Mouse (Mus musculus): ENCODE results near the gene Larp1b. TPM values are rescaled to one million over a fixed set of nuclear protein-coding genes. Genes with fewer than 3 reads are reported as not detected.
A peak's percentile ranks its signal among the peaks of the same experiment; 100 is the strongest.

Gene Larp1b
- polyA plus RNA-seq, 1 experiment from 2014 or later = 7.4 TPM

DNA sequence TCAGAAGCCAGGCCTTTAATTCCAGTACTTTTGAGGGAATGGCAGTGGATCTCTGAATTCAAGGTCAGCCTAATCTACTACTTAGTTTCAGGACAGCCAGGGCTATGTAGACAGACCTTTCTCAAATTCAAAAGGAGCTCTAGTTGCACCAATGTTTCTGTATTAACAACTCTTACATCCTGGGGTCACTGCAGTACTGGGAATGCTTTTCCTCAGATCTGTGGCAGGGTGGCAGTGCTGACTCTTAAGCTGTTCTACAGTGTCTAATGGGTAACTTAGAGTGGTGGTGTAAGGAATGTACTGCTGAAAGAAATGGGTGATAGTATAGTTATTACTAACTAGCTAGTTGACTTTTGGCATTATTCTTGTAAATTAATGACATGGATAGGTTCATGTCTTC lies 3.0 kb downstream of the Larp1b start:
- Histone ChIP-seq H3K27me3 (ENCODE audit: control insufficient read depth, insufficient read depth, low read depth, low read length) (peaks cover 6% of the 10 kb centered on the region; the same call in 1 of the 2 replicates), H3K9ac (ENCODE audit: low read depth, low read length) (no peak overlapping the region), H3K4me3 (ENCODE audit: low read depth, low read length) (no peak overlapping the region), H3K4me2 (ENCODE audit: low read depth, low read length) (no peak overlapping the region), H3K4me1 (ENCODE audit: control insufficient read depth, low read depth, low read length) (peaks cover 13% of the 10 kb centered on the region), H3K27ac (ENCODE audit: low read length) (no peak overlapping the region), H3K9me3 (replicated peaks; ENCODE audit: control insufficient read depth, low read length) (no peaks in the 10 kb centered on the region), H3K36me3 (ENCODE audit: control insufficient read depth, insufficient read depth) (no peaks in the 10 kb centered on the region)
- no peak for ATAC-seq (ENCODE audit: low read depth)

DNA sequence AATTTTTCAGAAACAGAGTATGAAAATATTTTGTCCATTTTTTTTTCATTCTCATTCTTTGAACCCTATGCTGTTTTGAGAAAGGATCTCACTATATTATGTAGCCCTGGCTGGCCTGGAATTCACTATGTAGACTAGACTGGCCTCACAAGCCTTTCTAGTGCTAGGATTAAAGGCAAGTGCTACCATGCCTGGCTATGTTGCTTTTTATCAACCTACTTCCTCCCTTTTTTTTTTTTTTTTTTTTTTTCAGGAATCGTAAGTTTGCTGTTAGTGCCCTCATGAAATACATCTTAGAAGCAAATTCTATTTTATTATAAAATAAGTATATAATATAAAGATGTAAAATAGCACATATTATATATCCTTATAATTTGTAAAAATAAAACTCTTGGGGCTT lies 5.2 kb downstream of the Larp1b start:
- no peaks in the 10 kb centered on the region for H3K9me3 ChIP-seq (replicated peaks; ENCODE audit: control insufficient read depth, low read length)
- no peak for ATAC-seq (ENCODE audit: low read depth)
- H3K4me1 ChIP-seq (ENCODE audit: control insufficient read depth, low read depth, low read length) = peaks cover 4% of the 10 kb centered on the region
- H3K27ac ChIP-seq (ENCODE audit: low read length) = no peak overlapping the region
- H3K9ac ChIP-seq (ENCODE audit: low read depth, low read length) = no peak overlapping the region
- no peaks in the 10 kb centered on the region for H3K36me3 ChIP-seq (ENCODE audit: control insufficient read depth, insufficient read depth)
- WGBS (ENCODE audit: insufficient replicate concordance) = 52% methylated on average over 1 of the region's 1 CpGs
- H3K27me3 ChIP-seq (ENCODE audit: control insufficient read depth, insufficient read depth, low read depth, low read length) = no peaks in the 10 kb centered on the region
- H3K4me3 ChIP-seq (ENCODE audit: low read depth, low read length) = no peak overlapping the region
- H3K4me2 ChIP-seq (ENCODE audit: low read depth, low read length) = no peak overlapping the region

DNA sequence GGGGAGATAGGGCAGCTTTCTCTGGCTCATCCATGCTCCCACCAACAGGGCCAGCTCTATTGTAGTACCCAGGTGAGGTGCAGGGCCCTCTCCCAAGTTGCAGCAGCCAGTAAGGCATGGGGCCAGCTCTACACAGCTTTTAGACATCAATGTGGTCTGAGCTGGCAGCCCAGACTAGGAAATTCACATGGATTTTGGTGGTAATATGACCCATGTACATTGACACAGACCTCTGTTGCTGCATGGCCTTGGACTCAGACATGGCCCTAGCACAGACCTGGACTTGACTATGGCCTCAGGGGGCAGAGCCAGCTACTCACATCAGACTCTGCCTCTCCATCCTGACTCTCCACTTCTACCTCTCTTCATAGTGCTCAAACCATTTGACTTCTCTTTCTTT lies 9.2 kb downstream of the Larp1b start:
- no peaks in the 10 kb centered on the region for H3K36me3 ChIP-seq (ENCODE audit: control insufficient read depth, insufficient read depth)
- ATAC-seq (ENCODE audit: low read depth) = 0 out of 2 replicates have a peak, but pooled peaks have one; percentile 24
- no peaks in the 10 kb centered on the region for H3K9me3 ChIP-seq (replicated peaks; ENCODE audit: control insufficient read depth, low read length)
- no peak overlapping the region for H3K4me3 ChIP-seq (ENCODE audit: low read depth, low read length)
- H3K9ac ChIP-seq (ENCODE audit: low read depth, low read length) = no peak overlapping the region
- H3K4me1 ChIP-seq (ENCODE audit: control insufficient read depth, low read depth, low read length) = no peaks in the 10 kb centered on the region
- no peak overlapping the region for H3K4me2 ChIP-seq (ENCODE audit: low read depth, low read length)
- H3K27me3 ChIP-seq (ENCODE audit: control insufficient read depth, insufficient read depth, low read depth, low read length) = no peaks in the 10 kb centered on the region
- H3K27ac ChIP-seq (ENCODE audit: low read length) = no peak overlapping the region

DNA sequence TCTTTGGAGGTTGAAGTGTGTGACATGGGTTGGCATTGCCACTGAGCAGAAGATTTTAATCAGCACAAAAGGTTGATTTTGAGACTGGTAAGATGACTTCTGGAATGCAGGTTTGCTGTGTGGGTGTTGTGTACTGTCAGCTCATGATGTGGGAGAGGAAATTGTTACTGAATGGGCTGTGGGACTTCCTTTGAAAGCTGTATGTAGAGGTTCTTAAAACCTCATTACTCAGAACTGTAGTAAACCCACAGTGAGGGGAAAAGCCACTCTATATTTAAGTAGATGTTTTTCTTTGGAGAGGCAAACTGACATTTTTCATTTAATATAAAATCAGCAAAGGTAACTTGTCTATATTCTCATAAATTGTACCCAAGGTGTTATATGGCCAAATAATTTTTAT lies 31.1 kb downstream of the Larp1b start:
- Histone ChIP-seq H3K9ac (ENCODE audit: low read depth, low read length) (no peak overlapping the region), H3K27ac (ENCODE audit: low read length) (no peak overlapping the region), H3K36me3 (ENCODE audit: control insufficient read depth, insufficient read depth) (no peaks in the 10 kb centered on the region), H3K27me3 (ENCODE audit: control insufficient read depth, insufficient read depth, low read depth, low read length) (no peaks in the 10 kb centered on the region), H3K4me2 (ENCODE audit: low read depth, low read length) (no peak overlapping the region), H3K4me1 (ENCODE audit: control insufficient read depth, low read depth, low read length) (no peaks in the 10 kb centered on the region), H3K9me3 (replicated peaks; ENCODE audit: control insufficient read depth, low read length) (no peaks in the 10 kb centered on the region), H3K4me3 (ENCODE audit: low read depth, low read length) (no peak overlapping the region)
- no peak for ATAC-seq (ENCODE audit: low read depth)

GRCm38 (mm10) chr3:40987539-40987938 lies 37.9 kb downstream of the Larp1b start:
- peaks cover 2% of the 10 kb centered on the region; the same call in 1 of the 2 replicates for H3K4me1 ChIP-seq (ENCODE audit: control insufficient read depth, low read depth, low read length)
- H3K4me3 ChIP-seq (ENCODE audit: low read depth, low read length) = no peak overlapping the region
- WGBS (ENCODE audit: insufficient replicate concordance) = 44% methylated on average over 5 of the region's 5 CpGs
- no peaks in the 10 kb centered on the region for H3K27me3 ChIP-seq (ENCODE audit: control insufficient read depth, insufficient read depth, low read depth, low read length)
- H3K36me3 ChIP-seq (ENCODE audit: control insufficient read depth, insufficient read depth) = no peaks in the 10 kb centered on the region; the same call in 1 of the 2 replicates
- no peak overlapping the region for H3K27ac ChIP-seq (ENCODE audit: low read length)
- no peak for ATAC-seq (ENCODE audit: low read depth)
- H3K9ac ChIP-seq (ENCODE audit: low read depth, low read length) = no peak overlapping the region
- H3K4me2 ChIP-seq (ENCODE audit: low read depth, low read length) = no peak overlapping the region
- H3K9me3 ChIP-seq (replicated peaks; ENCODE audit: control insufficient read depth, low read length) = no peaks in the 10 kb centered on the region

DNA sequence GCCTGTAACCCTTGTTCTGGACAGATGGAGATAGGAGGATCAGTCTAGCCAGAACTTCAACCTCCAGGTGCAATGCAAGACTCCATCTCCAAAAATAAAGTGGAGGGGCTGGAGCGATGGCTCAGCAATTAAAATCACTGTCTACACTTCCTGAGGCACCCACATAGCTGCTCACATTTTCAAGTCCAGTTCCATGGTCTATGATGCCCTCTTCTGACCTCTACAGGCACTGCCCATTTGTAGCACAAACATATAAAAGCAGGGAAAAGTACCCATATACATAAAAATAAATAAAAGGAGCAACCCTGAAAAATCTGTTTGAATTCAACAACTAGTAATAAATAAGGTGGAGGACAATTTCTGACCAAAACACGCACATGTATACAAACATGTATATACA lies 39.1 kb downstream of the Larp1b start:
- ATAC-seq (ENCODE audit: low read depth) = no peak
- WGBS (ENCODE audit: insufficient replicate concordance) = 50% methylated on average over 2 of the region's 2 CpGs
- H3K4me2 ChIP-seq (ENCODE audit: low read depth, low read length) = no peak overlapping the region
- H3K4me3 ChIP-seq (ENCODE audit: low read depth, low read length) = no peak overlapping the region
- peaks cover 2% of the 10 kb centered on the region; the same call in 1 of the 2 replicates for H3K4me1 ChIP-seq (ENCODE audit: control insufficient read depth, low read depth, low read length)
- H3K9ac ChIP-seq (ENCODE audit: low read depth, low read length) = no peak overlapping the region
- H3K27ac ChIP-seq (ENCODE audit: low read length) = no peak overlapping the region
- no peaks in the 10 kb centered on the region; the same call in 1 of the 2 replicates for H3K36me3 ChIP-seq (ENCODE audit: control insufficient read depth, insufficient read depth)
- H3K27me3 ChIP-seq (ENCODE audit: control insufficient read depth, insufficient read depth, low read depth, low read length) = no peaks in the 10 kb centered on the region
- H3K9me3 ChIP-seq (replicated peaks; ENCODE audit: control insufficient read depth, low read length) = no peaks in the 10 kb centered on the region

DNA sequence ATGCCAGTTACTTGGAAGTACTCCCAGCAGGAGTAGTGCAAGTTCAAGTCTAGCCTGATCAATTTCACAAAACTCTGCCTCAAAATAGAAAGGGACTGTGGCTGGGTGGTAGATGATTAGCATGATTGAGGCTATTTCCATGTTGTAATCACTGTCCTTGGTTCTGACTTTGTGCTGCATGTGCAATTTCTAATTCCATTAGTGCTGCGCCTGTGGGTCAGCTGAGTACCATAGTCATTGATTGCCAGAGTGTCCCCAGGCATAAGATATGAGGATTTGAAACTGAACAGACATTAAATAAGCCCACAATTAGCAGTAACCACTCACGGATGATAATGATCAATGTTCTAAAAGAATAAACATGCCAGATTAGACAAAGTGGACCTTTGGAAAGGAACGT lies 41.9 kb downstream of the Larp1b start:
- Histone ChIP-seq H3K4me2 (ENCODE audit: low read depth, low read length) (no peak overlapping the region), H3K27ac (ENCODE audit: low read length) (no peak overlapping the region), H3K4me1 (ENCODE audit: control insufficient read depth, low read depth, low read length) (peaks cover 2% of the 10 kb centered on the region), H3K27me3 (ENCODE audit: control insufficient read depth, insufficient read depth, low read depth, low read length) (no peaks in the 10 kb centered on the region), H3K9me3 (replicated peaks; ENCODE audit: control insufficient read depth, low read length) (no peaks in the 10 kb centered on the region), H3K9ac (ENCODE audit: low read depth, low read length) (no peak overlapping the region), H3K4me3 (ENCODE audit: low read depth, low read length) (no peak overlapping the region), H3K36me3 (ENCODE audit: control insufficient read depth, insufficient read depth) (no peaks in the 10 kb centered on the region; the same call in 1 of the 2 replicates)
- ATAC-seq (ENCODE audit: low read depth) = no peak
- WGBS (ENCODE audit: insufficient replicate concordance) = 55% methylated on average over 3 of the region's 3 CpGs

DNA sequence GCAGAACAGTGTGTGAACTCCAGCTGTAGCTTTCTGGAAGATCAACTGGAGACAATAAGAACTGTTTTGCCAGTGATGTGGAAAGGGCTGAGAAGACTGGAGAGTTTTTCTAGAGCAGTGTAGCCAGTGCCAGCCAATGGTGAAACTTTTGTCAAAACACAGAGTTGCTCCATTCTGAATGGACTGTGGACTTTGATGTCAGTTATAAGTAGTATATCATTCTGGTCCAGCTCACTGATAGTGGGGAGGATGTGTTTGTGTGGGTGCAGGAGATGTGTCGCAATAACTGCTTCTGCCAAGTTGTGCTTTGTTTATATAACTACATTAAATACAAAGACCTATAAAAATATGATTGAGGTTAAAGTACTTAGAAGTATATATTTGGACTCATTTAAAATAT lies 45.5 kb downstream of the Larp1b start:
- ATAC-seq (ENCODE audit: low read depth) = peak; percentile 80
- WGBS (ENCODE audit: insufficient replicate concordance) = 53% methylated on average over 1 of the region's 1 CpGs
- Histone ChIP-seq H3K9ac (ENCODE audit: low read depth, low read length) (no peak overlapping the region), H3K27me3 (ENCODE audit: control insufficient read depth, insufficient read depth, low read depth, low read length) (no peaks in the 10 kb centered on the region), H3K36me3 (ENCODE audit: control insufficient read depth, insufficient read depth) (no peaks in the 10 kb centered on the region; the same call in 1 of the 2 replicates), H3K4me3 (ENCODE audit: low read depth, low read length) (no peak overlapping the region), H3K4me1 (ENCODE audit: control insufficient read depth, low read depth, low read length) (no peaks in the 10 kb centered on the region; the same call in none of the 2 replicates), H3K9me3 (replicated peaks; ENCODE audit: control insufficient read depth, low read length) (no peaks in the 10 kb centered on the region), H3K4me2 (ENCODE audit: low read depth, low read length) (no peak overlapping the region), H3K27ac (ENCODE audit: low read length) (no peak overlapping the region)

DNA sequence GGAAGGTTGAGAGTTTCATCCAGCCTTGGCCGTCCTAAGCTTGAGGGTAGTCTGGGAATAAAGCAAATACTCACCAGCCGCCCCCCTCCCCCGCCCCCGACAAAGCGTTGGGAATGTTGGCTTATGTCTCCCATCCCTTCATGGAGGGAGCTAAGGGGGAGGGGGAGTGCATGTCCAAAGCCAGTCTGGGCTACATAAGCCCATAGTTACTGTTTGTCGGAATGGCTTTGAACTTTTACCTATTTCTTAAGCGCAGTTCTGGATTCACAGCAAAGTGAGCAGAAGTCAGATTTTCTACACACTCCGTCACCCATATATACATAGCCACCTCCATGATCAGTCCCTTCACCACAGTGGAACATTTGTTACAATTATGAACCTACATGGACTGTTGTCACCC lies 59.7 kb downstream of the Larp1b start:
- no peak overlapping the region for H3K4me3 ChIP-seq (ENCODE audit: low read depth, low read length)
- no peak overlapping the region for H3K4me2 ChIP-seq (ENCODE audit: low read depth, low read length)
- peak; percentile 63 for ATAC-seq (ENCODE audit: low read depth)
- H3K27ac ChIP-seq (ENCODE audit: low read length) = no peak overlapping the region
- 65% methylated on average over 8 of the region's 8 CpGs for WGBS (ENCODE audit: insufficient replicate concordance)
- H3K9me3 ChIP-seq (replicated peaks; ENCODE audit: control insufficient read depth, low read length) = no peaks in the 10 kb centered on the region
- H3K9ac ChIP-seq (ENCODE audit: low read depth, low read length) = no peak overlapping the region
- H3K4me1 ChIP-seq (ENCODE audit: control insufficient read depth, low read depth, low read length) = no peaks in the 10 kb centered on the region
- no peaks in the 10 kb centered on the region for H3K27me3 ChIP-seq (ENCODE audit: control insufficient read depth, insufficient read depth, low read depth, low read length)
- no peaks in the 10 kb centered on the region for H3K36me3 ChIP-seq (ENCODE audit: control insufficient read depth, insufficient read depth)

DNA sequence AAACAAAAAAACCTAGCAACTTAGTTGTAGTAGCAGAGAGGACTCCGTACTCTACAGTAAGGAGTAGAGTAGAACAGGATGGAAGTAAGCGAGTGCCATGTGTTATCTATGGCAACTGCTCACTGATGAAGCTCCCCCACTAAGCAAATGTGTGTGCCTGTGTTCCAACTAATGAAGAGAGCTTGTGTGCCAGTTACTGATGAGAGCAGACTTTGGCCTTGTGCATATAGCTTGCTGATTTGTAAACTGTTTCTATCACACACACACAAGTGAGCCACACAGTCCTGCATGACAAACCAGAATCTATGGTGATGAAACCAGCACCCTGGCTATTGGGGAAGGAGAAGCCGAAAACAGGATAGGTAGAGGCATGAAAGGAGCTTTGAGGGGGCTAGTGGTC lies 60.4 kb downstream of the Larp1b start:
- no peaks in the 10 kb centered on the region for H3K9me3 ChIP-seq (replicated peaks; ENCODE audit: control insufficient read depth, low read length)
- H3K4me2 ChIP-seq (ENCODE audit: low read depth, low read length) = no peak overlapping the region
- no peak overlapping the region for H3K27ac ChIP-seq (ENCODE audit: low read length)
- no peaks in the 10 kb centered on the region for H3K4me1 ChIP-seq (ENCODE audit: control insufficient read depth, low read depth, low read length)
- no peak overlapping the region for H3K9ac ChIP-seq (ENCODE audit: low read depth, low read length)
- no peak overlapping the region for H3K4me3 ChIP-seq (ENCODE audit: low read depth, low read length)
- ATAC-seq (ENCODE audit: low read depth) = 0 out of 2 replicates have a peak, but pooled peaks have one; percentile 16
- no peaks in the 10 kb centered on the region for H3K36me3 ChIP-seq (ENCODE audit: control insufficient read depth, insufficient read depth)
- WGBS (ENCODE audit: insufficient replicate concordance) = 60% methylated on average over 3 of the region's 3 CpGs
- no peaks in the 10 kb centered on the region for H3K27me3 ChIP-seq (ENCODE audit: control insufficient read depth, insufficient read depth, low read depth, low read length)

All from liver, embryonic 16.5 days (tissue).